Mouse (Mus musculus): Measurements from ENCODE around the gene Atrnl1. TPM values are rescaled to one million over a fixed set of nuclear protein-coding genes. Genes with fewer than 3 reads are reported as not detected.

The Atrnl1 gene
- polyA plus RNA-seq, 1 experiment = not detected

DNA sequence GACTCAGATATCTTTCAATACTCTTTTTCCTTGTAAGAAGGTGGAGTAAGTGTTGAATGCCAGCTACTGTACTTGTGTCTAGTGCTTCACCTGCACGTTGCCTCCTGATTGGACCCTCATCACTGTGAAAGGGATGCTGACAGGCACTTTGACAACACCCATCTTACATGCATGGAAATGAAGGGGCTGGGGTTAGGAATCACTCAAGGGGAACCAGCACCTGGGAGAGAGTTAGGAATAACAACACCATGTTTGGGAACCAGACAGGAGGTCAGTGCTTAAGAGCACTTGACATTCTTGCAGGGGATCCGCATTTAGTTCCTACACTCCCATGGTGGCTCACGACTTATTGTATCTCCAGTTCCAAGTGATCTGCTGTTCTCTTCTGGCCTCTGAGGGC lies 7.2 kb upstream of the Atrnl1 start:
- 89% methylated on average over 3 of the region's 3 CpGs for WGBS
- H3K4me1 ChIP-seq (ENCODE audit: control insufficient read depth, insufficient read depth, low read length) = no peaks in the 10 kb centered on the region
- no peak for TF ChIP-seq POLR2A (IDR thresholded peaks at IDR 0.05; ENCODE audit: insufficient read depth, low read depth, low read length)
- no peak for TF ChIP-seq CTCF (IDR thresholded peaks at IDR 0.05; ENCODE audit: insufficient read depth, low read depth, low read length)

DNA sequence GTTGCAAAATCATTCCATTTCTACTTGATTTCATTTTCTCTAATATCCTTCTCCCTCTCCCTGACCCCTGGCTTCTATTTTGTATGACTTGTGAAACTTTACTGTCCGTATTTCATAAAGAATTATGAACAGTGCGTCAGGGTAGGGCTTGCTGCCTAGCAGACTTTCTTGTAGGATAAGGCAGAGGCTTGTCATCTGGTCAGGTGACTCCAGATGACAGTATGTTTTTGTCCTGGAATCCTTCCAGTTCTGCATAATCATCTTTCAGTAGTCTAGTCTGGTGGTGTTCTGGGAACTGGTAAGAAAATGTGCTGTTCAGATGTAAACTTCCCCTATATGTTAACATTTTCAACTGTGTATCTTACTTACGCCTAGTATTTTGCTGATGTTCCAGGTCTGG lies 4.9 kb upstream of the Atrnl1 start:
- no peak overlapping the region for H3K27ac ChIP-seq (ENCODE audit: insufficient read depth, low read depth, low read length)
- WGBS = 95% methylated on average over 3 of the region's 3 CpGs
- H3K4me1 ChIP-seq (ENCODE audit: control insufficient read depth, insufficient read depth, low read length) = peaks cover 2% of the 10 kb centered on the region; the same call in 1 of the 2 replicates
- TF ChIP-seq POLR2A (IDR thresholded peaks at IDR 0.05; ENCODE audit: insufficient read depth, low read depth, low read length) = no peak
- no peak for TF ChIP-seq CTCF (IDR thresholded peaks at IDR 0.05; ENCODE audit: insufficient read depth, low read depth, low read length)
- no peak overlapping the region for H3K4me3 ChIP-seq (ENCODE audit: insufficient read depth, low read depth, low read length)

More for the DNA sequence above, 7.2 kb upstream of the Atrnl1 start:
- Histone ChIP-seq H3K27ac (ENCODE audit: insufficient read depth, low read depth, low read length) (no peak overlapping the region), H3K4me3 (ENCODE audit: insufficient read depth, low read depth, low read length) (no peak overlapping the region)

DNA sequence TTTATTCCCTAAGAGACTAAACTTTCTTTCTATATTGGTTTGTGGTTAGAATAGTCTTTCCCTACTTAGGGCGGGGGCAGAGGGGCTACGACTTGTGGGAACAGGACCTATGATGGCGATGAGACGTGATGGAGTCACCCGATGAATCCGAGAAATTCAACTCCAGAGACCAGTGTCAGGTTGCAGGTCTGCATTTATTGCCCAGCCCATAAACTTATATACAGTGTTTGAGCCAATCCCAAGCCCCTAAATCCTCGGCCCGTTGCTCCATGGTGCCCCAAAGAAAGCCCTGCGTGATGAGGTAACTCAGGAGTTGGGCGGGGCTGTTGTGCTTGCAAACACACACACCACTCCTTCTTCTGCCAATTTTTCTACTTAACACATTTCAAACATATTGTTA lies 4.5 kb upstream of the Atrnl1 start:
- TF ChIP-seq CTCF (IDR thresholded peaks at IDR 0.05; ENCODE audit: insufficient read depth, low read depth, low read length) = no peak
- TF ChIP-seq POLR2A (IDR thresholded peaks at IDR 0.05; ENCODE audit: insufficient read depth, low read depth, low read length) = no peak
- no peak overlapping the region for H3K27ac ChIP-seq (ENCODE audit: insufficient read depth, low read depth, low read length)
- H3K4me3 ChIP-seq (ENCODE audit: insufficient read depth, low read depth, low read length) = no peak overlapping the region
- peaks cover 3% of the 10 kb centered on the region; the same call in 1 of the 2 replicates for H3K4me1 ChIP-seq (ENCODE audit: control insufficient read depth, insufficient read depth, low read length)
- WGBS = 95% methylated on average over 10 of the region's 10 CpGs

DNA sequence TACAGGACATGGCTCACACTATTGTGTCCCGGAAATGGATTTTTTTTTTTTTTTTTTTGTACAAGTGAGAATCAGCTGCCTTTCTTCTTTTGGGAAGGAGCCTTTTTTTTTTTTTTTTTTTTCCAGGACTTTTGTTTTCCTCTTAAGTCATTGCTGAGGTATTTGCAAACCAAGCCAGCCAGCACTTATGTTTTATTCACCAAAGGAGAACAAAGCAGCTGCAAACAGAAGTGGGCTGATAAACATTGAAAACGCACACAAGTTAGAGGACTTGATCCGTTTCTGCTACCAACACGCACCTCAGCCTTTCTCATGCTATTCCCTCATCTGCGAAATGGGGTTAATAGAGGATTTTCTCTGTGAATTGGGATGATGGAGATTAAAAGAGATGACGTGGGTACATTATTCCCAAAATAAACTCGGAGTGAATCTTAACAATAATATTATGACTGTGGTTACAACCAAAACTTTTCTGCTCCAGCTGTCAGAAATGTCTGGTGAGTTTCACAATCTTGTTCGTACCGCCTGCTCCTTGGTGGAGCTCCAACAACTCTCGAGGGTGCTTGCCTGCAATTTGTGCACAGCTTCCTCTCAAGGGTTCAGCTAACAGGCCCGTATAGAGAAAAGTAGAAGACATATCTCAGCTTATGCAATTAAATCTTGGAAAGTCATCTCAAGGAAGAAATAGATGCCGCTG lies 1.3 kb upstream of the Atrnl1 start:
- peaks cover 7% of the 10 kb centered on the region; the same call in 1 of the 2 replicates for H3K4me1 ChIP-seq (ENCODE audit: control insufficient read depth, insufficient read depth, low read length)
- H3K27ac ChIP-seq (ENCODE audit: insufficient read depth, low read depth, low read length) = no peak overlapping the region
- WGBS = 10% methylated on average over 12 of the region's 12 CpGs
- no peak for TF ChIP-seq POLR2A (IDR thresholded peaks at IDR 0.05; ENCODE audit: insufficient read depth, low read depth, low read length)
- TF ChIP-seq CTCF (IDR thresholded peaks at IDR 0.05; ENCODE audit: insufficient read depth, low read depth, low read length) = no peak
- peak overlapping the region; percentile 65 for H3K4me3 ChIP-seq (ENCODE audit: insufficient read depth, low read depth, low read length)

DNA sequence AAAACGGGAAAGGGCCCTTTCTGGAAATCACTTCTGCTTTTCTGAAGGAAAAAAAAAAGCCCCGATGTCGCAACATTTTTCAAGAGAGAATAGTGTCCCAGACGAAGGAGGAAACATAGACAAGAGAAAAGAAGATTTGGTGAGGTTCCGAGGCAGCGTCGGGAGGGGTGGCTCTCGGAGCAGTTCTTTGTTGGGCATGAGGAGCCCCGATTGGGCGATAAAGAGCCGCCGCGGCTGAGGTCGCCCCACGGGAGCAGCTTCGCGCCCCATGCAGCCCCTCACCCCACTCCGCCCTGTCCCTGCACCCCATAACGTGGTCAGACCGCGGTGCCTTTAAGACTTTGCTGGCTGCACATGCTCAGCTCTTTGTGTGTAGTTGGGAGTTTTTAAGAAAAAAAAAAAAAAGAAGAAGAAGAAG lies 767 bp upstream of the Atrnl1 start:
- peak overlapping the region; percentile 96; the same call in 1 of the 2 replicates for H3K27ac ChIP-seq (ENCODE audit: insufficient read depth, low read depth, low read length)
- TF ChIP-seq POLR2A (IDR thresholded peaks at IDR 0.05; ENCODE audit: insufficient read depth, low read depth, low read length) (no peak), CTCF (IDR thresholded peaks at IDR 0.05; ENCODE audit: insufficient read depth, low read depth, low read length) (no peak)
- H3K4me1 ChIP-seq (ENCODE audit: control insufficient read depth, insufficient read depth, low read length) = peaks cover 7% of the 10 kb centered on the region; the same call in 1 of the 2 replicates
- peak overlapping the region; percentile 65 for H3K4me3 ChIP-seq (ENCODE audit: insufficient read depth, low read depth, low read length)
- WGBS = under 1% methylated on average over 21 of the region's 21 CpGs

DNA sequence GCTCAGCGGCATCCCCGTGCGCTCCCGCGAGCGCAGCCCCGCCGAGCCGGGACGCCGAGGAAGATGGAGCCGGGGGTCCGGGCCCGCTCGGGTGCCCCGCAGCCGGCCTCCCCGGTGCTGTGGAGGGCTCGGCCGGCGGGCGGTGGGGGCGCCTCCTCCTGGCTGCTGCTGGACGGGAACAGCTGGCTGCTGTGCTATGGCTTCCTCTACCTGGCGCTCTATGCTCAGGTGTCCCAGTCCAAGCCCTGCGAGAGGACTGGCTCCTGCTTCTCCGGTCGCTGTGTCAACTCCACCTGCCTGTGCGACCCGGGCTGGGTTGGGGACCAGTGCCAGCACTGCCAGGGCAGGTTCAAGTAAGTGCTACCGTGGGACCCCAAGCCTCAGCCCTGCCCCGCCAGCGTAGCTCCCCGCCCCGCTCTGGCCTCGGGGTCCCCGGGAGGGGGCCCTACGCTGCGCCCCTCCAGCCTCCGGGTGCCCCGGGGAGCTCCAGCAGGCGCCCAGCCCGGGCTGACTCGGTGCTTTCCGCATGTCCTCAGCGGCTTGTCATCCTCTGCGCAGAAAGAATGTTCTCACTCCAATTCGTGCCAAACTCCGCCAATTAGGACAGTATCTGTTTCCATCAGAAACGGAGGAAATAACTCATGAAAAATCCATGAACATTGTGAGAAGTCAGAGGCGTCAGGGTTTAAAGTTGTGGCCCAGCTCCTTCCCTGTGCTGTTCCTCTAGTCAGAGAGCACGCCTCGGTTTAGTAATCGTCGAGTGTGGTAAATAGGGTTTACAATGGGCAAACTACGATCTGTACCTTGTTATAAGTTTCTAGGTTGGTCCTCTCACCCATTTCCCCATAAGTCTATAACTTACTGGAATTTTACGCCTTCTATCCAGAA lies 701 bp downstream of the Atrnl1 start:
- 2% methylated on average over 55 of the region's 57 CpGs for WGBS
- no peak for TF ChIP-seq CTCF (IDR thresholded peaks at IDR 0.05; ENCODE audit: insufficient read depth, low read depth, low read length)
- TF ChIP-seq POLR2A (IDR thresholded peaks at IDR 0.05; ENCODE audit: insufficient read depth, low read depth, low read length) = no peak

DNA sequence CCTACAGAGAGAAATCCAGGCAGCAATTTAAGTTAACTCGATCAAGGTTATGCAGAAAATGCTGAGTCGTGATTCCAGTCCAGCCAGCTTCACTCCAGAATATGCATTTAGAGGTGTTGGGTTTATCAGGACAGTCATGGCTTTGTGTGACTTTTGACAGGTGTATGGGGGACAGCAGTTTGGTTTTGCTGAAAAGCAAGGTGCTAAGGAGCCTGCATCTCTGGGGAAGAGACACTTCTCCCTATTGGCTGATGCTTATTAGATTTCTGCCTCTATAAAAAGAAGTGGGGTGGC lies 1.3 kb downstream of the Atrnl1 start:
- WGBS = 11% methylated on average over 2 of the region's 2 CpGs
- TF ChIP-seq CTCF (IDR thresholded peaks at IDR 0.05; ENCODE audit: insufficient read depth, low read depth, low read length) = no peak
- no peak for TF ChIP-seq POLR2A (IDR thresholded peaks at IDR 0.05; ENCODE audit: insufficient read depth, low read depth, low read length)
- Histone ChIP-seq H3K27ac (ENCODE audit: insufficient read depth, low read depth, low read length) (no peak overlapping the region), H3K4me3 (ENCODE audit: insufficient read depth, low read depth, low read length) (peak overlapping the region; percentile 7; the same call in 1 of the 2 replicates), H3K4me1 (ENCODE audit: control insufficient read depth, insufficient read depth, low read length) (peaks cover 7% of the 10 kb centered on the region; the same call in 1 of the 2 replicates)

More for the DNA sequence above, 701 bp downstream of the Atrnl1 start:
- peaks cover 7% of the 10 kb centered on the region; the same call in 1 of the 2 replicates for H3K4me1 ChIP-seq (ENCODE audit: control insufficient read depth, insufficient read depth, low read length)
- peak overlapping the region; percentile 65 for H3K4me3 ChIP-seq (ENCODE audit: insufficient read depth, low read depth, low read length)
- H3K27ac ChIP-seq (ENCODE audit: insufficient read depth, low read depth, low read length) = no peak overlapping the region

DNA sequence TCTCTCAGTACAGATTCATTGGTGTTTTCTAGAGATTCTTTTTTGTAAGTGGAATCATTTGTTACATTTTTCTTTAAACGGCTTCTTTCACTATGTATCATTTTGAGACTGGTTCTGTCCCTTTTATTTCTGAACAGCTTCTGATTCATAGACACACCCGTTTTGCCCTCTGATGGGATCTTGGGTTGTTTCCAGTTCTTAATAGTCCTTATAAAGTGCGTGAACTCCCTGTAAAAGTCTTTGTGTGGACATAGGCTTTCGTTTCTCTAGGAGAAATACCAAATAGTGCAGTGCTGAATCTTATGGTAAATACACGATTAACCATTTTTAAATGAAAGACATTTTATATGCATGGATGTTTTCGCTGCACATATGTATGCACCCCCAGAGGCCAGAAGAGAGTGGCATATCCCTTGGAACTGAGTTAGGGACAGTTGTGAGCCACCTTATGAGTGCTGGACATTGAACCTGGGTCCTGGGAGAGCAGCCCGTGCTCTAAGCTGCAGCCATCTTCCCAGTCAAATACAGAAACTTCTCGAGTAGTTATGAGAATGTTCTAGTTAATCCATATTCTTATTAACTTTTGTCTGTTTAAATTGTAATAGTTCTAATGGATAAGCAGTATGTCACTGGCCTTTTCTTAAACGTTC lies 5.3 kb downstream of the Atrnl1 start:
- no peak overlapping the region for H3K27ac ChIP-seq (ENCODE audit: insufficient read depth, low read depth, low read length)
- 0 out of 2 replicates have a peak, but pooled peaks cover 7% of the 10 kb centered on the region for H3K4me1 ChIP-seq (ENCODE audit: control insufficient read depth, insufficient read depth, low read length)
- no peak overlapping the region for H3K4me3 ChIP-seq (ENCODE audit: insufficient read depth, low read depth, low read length)
- TF ChIP-seq CTCF (IDR thresholded peaks at IDR 0.05; ENCODE audit: insufficient read depth, low read depth, low read length) (no peak), POLR2A (IDR thresholded peaks at IDR 0.05; ENCODE audit: insufficient read depth, low read depth, low read length) (no peak)
- WGBS = 80% methylated on average over 9 of the region's 9 CpGs
